Mouse (Mus musculus): ENCODE measurements at regions not wholly inside any gene's neighbourhood (a gene's known extent, or its start where the extent isn't known, plus 50 kb on each side); places are given as distances from the start of the nearest gene placed in this dataset.
A peak's percentile ranks its signal among the peaks of the same experiment; 100 is the strongest.

DNA sequence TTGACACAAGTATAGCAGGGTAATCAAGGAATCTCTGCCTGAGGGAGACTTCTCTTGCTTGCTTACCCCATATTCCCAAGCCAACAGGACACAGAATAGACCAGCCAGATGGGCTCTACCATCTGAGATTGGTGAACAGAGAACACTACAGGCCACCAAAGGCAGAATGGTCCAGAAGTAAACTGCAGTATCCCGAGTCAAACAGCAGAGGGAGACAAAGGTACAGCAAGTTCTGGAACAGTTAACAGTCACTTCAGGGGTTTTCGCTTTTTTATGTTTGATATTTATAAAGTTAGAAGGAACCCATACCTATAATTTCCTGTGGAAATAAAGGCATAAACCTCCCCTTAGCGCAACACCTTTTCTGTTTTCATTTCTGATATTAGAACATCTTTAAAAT, 325.5 kb upstream of the 9130204L05Rik start:
- Histone ChIP-seq H3K4me1 (replicated peaks; ENCODE audit: control insufficient read depth, insufficient read depth, low read length) (no peaks in the 10 kb centered on the region), H3K9me3 (ENCODE audit: control insufficient read depth, low read length) (no peaks in the 10 kb centered on the region), H3K27me3 (ENCODE audit: control insufficient read depth, insufficient read depth, low read length) (no peaks in the 10 kb centered on the region), H3K27ac (ENCODE audit: low read depth, low read length) (no peak overlapping the region), H3K4me2 (replicated peaks; ENCODE audit: low read depth, low read length) (no peak overlapping the region), H3K36me3 (ENCODE audit: control insufficient read depth, insufficient read depth, low read length) (no peaks in the 10 kb centered on the region), H3K9ac (ENCODE audit: low read depth, low read length) (no peak overlapping the region), H3K4me3 (ENCODE audit: low read depth, low read length) (no peak overlapping the region)
- ATAC-seq (ENCODE audit: low FRiP score) (no peak), DNase-seq (ENCODE audit: low spot score) (peak; percentile 1)
- WGBS, result 43% methylated on average over 3 of the region's 3 CpGs
